8 mouse cellular contexts compared by ENCODE assay signal in the genomic region with DNA sequence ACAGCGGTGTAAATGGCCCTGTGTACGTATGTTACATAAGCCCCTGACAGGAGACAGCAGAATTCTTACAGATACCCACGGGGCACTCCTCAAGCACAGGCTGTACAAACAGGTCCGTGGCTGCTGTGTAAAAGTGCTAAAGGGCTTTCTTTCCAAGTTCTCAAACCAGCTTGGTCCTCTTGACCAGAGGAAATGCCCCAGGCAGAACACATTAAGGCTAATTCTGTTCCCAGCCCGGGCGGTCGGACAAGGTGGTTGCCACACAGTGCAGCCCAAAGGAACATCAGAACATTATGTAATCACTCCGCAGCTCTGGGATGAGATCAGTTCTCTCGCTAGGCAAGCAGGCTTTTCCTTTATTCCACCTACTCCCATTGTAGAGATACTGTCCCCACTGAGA. TPM values are rescaled to one million over a fixed set of nuclear protein-coding genes. Genes with fewer than 3 reads are reported as not detected.
DNase-seq lines count a peak whose midpoint lies in the region; ATAC-seq and TF ChIP-seq lines count a peak whose summit lies in the region.

No protein-coding gene starts in this region.

- H3K4me1 ChIP-seq in bone marrow, adult 2 months (ENCODE audit: control insufficient read depth, insufficient read depth, low read length) = peaks cover 1% of the 10 kb centered on the region; the same call in 1 of the 2 replicates
- peaks cover 31% of the 10 kb centered on the region for H3K4me1 ChIP-seq in forebrain, embryonic 16.5 days (replicated peaks; ENCODE audit: control insufficient read depth, insufficient read depth, low read length)
- H3K4me1 ChIP-seq in lung, postnatal 0 days (ENCODE audit: insufficient read depth, low read depth, low read length) = peaks cover 30% of the 10 kb centered on the region

- no peaks in the 10 kb centered on the region for H3K9me3 ChIP-seq in forebrain, embryonic 16.5 days (ENCODE audit: control insufficient read depth, low read length)
- no peaks in the 10 kb centered on the region for H3K9me3 ChIP-seq in lung, postnatal 0 days (ENCODE audit: low read length)

- H3K36me3 ChIP-seq in forebrain, embryonic 16.5 days (ENCODE audit: control insufficient read depth, insufficient read depth) = peaks cover 3% of the 10 kb centered on the region
- peaks cover 14% of the 10 kb centered on the region for H3K36me3 ChIP-seq in lung, postnatal 0 days (ENCODE audit: insufficient read depth, low read length)

- TF ChIP-seq CTCF in bone marrow, adult 2 months (IDR thresholded peaks at IDR 0.05; ENCODE audit: control insufficient read depth, insufficient read depth, low read length) = no peak
- TF ChIP-seq CTCF in lung, postnatal 0 days (IDR thresholded peaks at IDR 0.05) = no peak

- H3K27me3 ChIP-seq in forebrain, embryonic 16.5 days (replicated peaks; ENCODE audit: control insufficient read depth, insufficient read depth, low read length) = no peaks in the 10 kb centered on the region
- H3K27me3 ChIP-seq in lung, postnatal 0 days (replicated peaks; ENCODE audit: insufficient read depth, low read length) = no peaks in the 10 kb centered on the region

- no peak for TF ChIP-seq POLR2A in bone marrow, adult 2 months (IDR thresholded peaks at IDR 0.05; ENCODE audit: borderline replicate concordance, control insufficient read depth, low read depth, low read length)

- peak overlapping the region; percentile 36 for H3K27ac ChIP-seq in bone marrow, adult 2 months (ENCODE audit: control insufficient read depth, insufficient read depth, low read depth, low read length, poor library complexity)
- no peak overlapping the region for H3K27ac ChIP-seq in forebrain, embryonic 16.5 days (ENCODE audit: low read length)
- peak overlapping the region; percentile 63 for H3K27ac ChIP-seq in lung, postnatal 0 days (ENCODE audit: low read length)

- no peak; the same call in 1 of the 2 replicates for ATAC-seq in forebrain, embryonic 16.5 days
- ATAC-seq in lung, postnatal 0 days = peak; percentile 53

- intact Hi-C loops in heart, postnatal 25 days (cut with DNase I) = loop anchor here (5.0 to 10.0 kb wide), 3 partner anchors 35 to 138 kb away; no protein-coding TSS in a partner anchor

- H3K9ac ChIP-seq in forebrain, embryonic 16.5 days (replicated peaks; ENCODE audit: low read depth, low read length) = peak overlapping the region; percentile 51
- H3K9ac ChIP-seq in lung, postnatal 0 days (replicated peaks; ENCODE audit: low read depth) = peak overlapping the region; percentile 26

- DNase-seq in adrenal gland, adult (ENCODE audit: inconsistent age in 2 of 2, low spot score in 1 of 2) = peak; percentile 85 to 94
- no peak for DNase-seq in adrenal gland, postnatal 4 days (ENCODE audit: low spot score in 2 of 2)
- peak; percentile 73 for DNase-seq in heart, postnatal 25 days (ENCODE audit: low spot score)
- DNase-seq in layer of hippocampus, postnatal 10 days (ENCODE audit: low spot score in 2 of 2) = peak; percentile 44 to 56
- DNase-seq in lung, postnatal 0 days (ENCODE audit: low spot score) = peak; percentile 92
- no peak for DNase-seq in MN1 (ENCODE audit: low spot score)

- H3K4me3 ChIP-seq in bone marrow, adult 2 months (replicated peaks; ENCODE audit: control insufficient read depth, low read depth, low read length) = peak overlapping the region; percentile 61
- H3K4me3 ChIP-seq in forebrain, embryonic 16.5 days (replicated peaks; ENCODE audit: low read length) = peak overlapping the region; percentile 42
- peak overlapping the region; percentile 100 for H3K4me3 ChIP-seq in lung, postnatal 0 days (ENCODE audit: low read depth, low read length)

- 16% methylated on average over 9 of the region's 9 CpGs for WGBS in bone marrow, adult 2 months
- WGBS in forebrain, embryonic 16.5 days = 33% methylated on average over 9 of the region's 9 CpGs
- WGBS in lung, postnatal 0 days = 15% methylated on average over 9 of the region's 9 CpGs

- H3K4me2 ChIP-seq in forebrain, embryonic 16.5 days (ENCODE audit: low read length) = peak overlapping the region; percentile 47
- H3K4me2 ChIP-seq in lung, postnatal 0 days (replicated peaks; ENCODE audit: low read depth, low read length) = peak overlapping the region; percentile 60

- no peak for TF ChIP-seq EP300 in lung, postnatal 0 days (IDR thresholded peaks at IDR 0.05)

RNA-seq across cellular contexts. Expression of gene Itm2b, which starts 2.4 kb away (rescaled TPM):
- total RNA-seq in adrenal gland, postnatal 4 days (2021) = 100 to 1,000 TPM; 885 to 908 TPM
- polyA plus RNA-seq in bone marrow, adult 2 months (2011; ENCODE audit: insufficient read depth, insufficient read length, low replicate concordance, missing spikeins) = 138 and 235 TPM in 2 replicates
- polyA plus RNA-seq in forebrain, embryonic 16.5 days (2015; fragmentation: Nextera tagmentation; extraction: Ambion mirVana) = 630 and 738 TPM in 2 replicates
- total RNA-seq in heart, postnatal 25 days (2021) = 100 to 1,000 TPM; 627 to 640 TPM
- 100 to 1,000 TPM; 792 to 848 TPM for total RNA-seq in layer of hippocampus, postnatal 10 days (2021)
- 1,838 and 1,903 TPM in 2 replicates for polyA plus RNA-seq in lung, postnatal 0 days (2015; fragmentation: Nextera tagmentation; extraction: Ambion mirVana)

RNA-seq across cellular contexts. Expression of gene Rb1, which starts 57.1 kb away (rescaled TPM):
- 10 to 100 TPM; 16.1 to 23.7 TPM for total RNA-seq in adrenal gland, postnatal 4 days (2021)
- polyA plus RNA-seq in bone marrow, adult 2 months (2011; ENCODE audit: insufficient read depth, insufficient read length, low replicate concordance, missing spikeins) = 21.3 and 27.0 TPM in 2 replicates
- polyA plus RNA-seq in forebrain, embryonic 16.5 days (2015; fragmentation: Nextera tagmentation; extraction: Ambion mirVana) = 15.8 and 22.7 TPM in 2 replicates
- 10 to 100 TPM; 16.4 to 18.7 TPM for total RNA-seq in heart, postnatal 25 days (2021)
- 10 to 100 TPM; 42.4 to 49.7 TPM for total RNA-seq in layer of hippocampus, postnatal 10 days (2021)
- polyA plus RNA-seq in lung, postnatal 0 days (2015; fragmentation: Nextera tagmentation; extraction: Ambion mirVana) = 14.3 and 14.7 TPM in 2 replicates

Comparison
In these comparisons a context has a peak if more than half of its experiments do, and no peak if none do; other contexts are left out.
1. DNase-seq: peak in adrenal gland, adult (2 of 2), heart, postnatal 25 days (single experiment), layer of hippocampus, postnatal 10 days (2 of 2) and lung, postnatal 0 days (single experiment); none in adrenal gland, postnatal 4 days (0 of 2) and MN1 (single experiment).
2. H3K4me3 ChIP-seq: peak in every context shown above with its lines; median percentile 100 in lung, postnatal 0 days; 61 in bone marrow, adult 2 months; 42 in forebrain, embryonic 16.5 days.